Mouse (Mus musculus) gastrocnemius, postnatal 36 days (tissue): ENCODE data around the gene Lrrc72. TPM values are rescaled to one million over a fixed set of nuclear protein-coding genes. Genes with fewer than 3 reads are reported as not detected.

ENCODE experiments used
- DNase-seq, 2 experiments: peaks; one replicate each; pipeline ENCODE4 v3.0.0; 2022
- intact Hi-C: fragments of 180-260 bp; cut with DNase I; formaldehyde crosslinking; loops from one replicate; pipeline ENCODE4 v1.15.1; 2025
- total RNA-seq, 2 experiments: library from RNA; stranded (reverse); gene quantifications; 2 replicates each; pipeline ENCODE4 v1.2.3; 2021

Lrrc72 gene
- total RNA-seq, 2 experiments from 2014 or later, result not detected

- DNase-seq, result no peak
- intact Hi-C loops, result no loop called here
These were observed 58.2 kb downstream of the Lrrc72 start for GRCm38 (mm10) chr12:36194976-36195375.

GRCm38 (mm10) chr12:36190343-36190742, 62.9 kb downstream of the Lrrc72 start:
- DNase-seq, result no peak
- intact Hi-C loops, result no loop called here

GRCm38 (mm10) chr12:36189610-36190009, 63.6 kb downstream of the Lrrc72 start:
- no peak for DNase-seq
- intact Hi-C loops, result no loop called here

GRCm38 (mm10) chr12:36187081-36187480, 66.1 kb downstream of the Lrrc72 start:
- intact Hi-C loops, result no loop called here
- no peak for DNase-seq

- intact Hi-C loops, result no loop called here
- DNase-seq, result no peak
These were observed 70.6 kb downstream of the Lrrc72 start for GRCm38 (mm10) chr12:36182570-36182969.

- intact Hi-C loops, result no loop called here
- no peak for DNase-seq
These were observed 76.0 kb downstream of the Lrrc72 start for GRCm38 (mm10) chr12:36177227-36177626.

GRCm38 (mm10) chr12:36165299-36165698, 87.9 kb downstream of the Lrrc72 start:
- intact Hi-C loops, result no loop called here
- no peak for DNase-seq

GRCm38 (mm10) chr12:36164126-36164791, 88.9 kb downstream of the Lrrc72 start:
- DNase-seq, result no peak
- intact Hi-C loops, result no loop called here

Other genes with a start within 250 kb of the Lrrc72 start
- 10 to 100 TPM; 21.2 to 24.1 TPM for gene Tspan13, start 210.9 kb downstream of the Lrrc72 start, total RNA-seq
- 1 to 10 TPM; 5.6 to 6.6 TPM for gene Ankmy2, start 96.3 kb downstream of the Lrrc72 start, total RNA-seq
- gene Bzw2, start 95.3 kb downstream of the Lrrc72 start, total RNA-seq, result 100 to 1,000 TPM in 1 of 2 experiments, 10 to 100 TPM in 1; 98.9 to 109 TPM
- under 1 TPM; 0.15 to 0.27 TPM for gene Sostdc1, start 60.7 kb upstream of the Lrrc72 start, total RNA-seq
- 1 to 10 TPM; 3.4 to 3.8 TPM for gene Ispd, start 128.1 kb upstream of the Lrrc72 start, total RNA-seq
- gene D630036H23Rik, start 128.8 kb upstream of the Lrrc72 start, total RNA-seq, result under 1 TPM; 0.37 to 0.56 TPM